Mouse (Mus musculus) bone marrow, adult 2 months (tissue): ENCODE measurements around the gene Stk31.

Experiments
- CTCF ChIP-seq: fragments of 200-500 bp; IDR thresholded peaks from 2 replicates; pipeline ENCODE4 v1.5.1; 2011; ENCODE audit warnings: low read length, control low read depth; ENCODE audit not compliant: control insufficient read depth, insufficient read depth
- POLR2A ChIP-seq: fragments of 200-500 bp; IDR thresholded peaks from 2 replicates; pipeline ENCODE4 v1.6.1; 2011; ENCODE audit warnings: low read depth, mild to moderate bottlenecking, control low read depth, low read length, borderline replicate concordance; ENCODE audit not compliant: control insufficient read depth

- TF ChIP-seq CTCF (no peak), POLR2A (no peak)
These were observed 2.1 kb downstream of the Stk31 start for GRCm38 (mm10) chr6:49397466-49397865.
